Mouse (Mus musculus) adipose tissue, adult 10 weeks (tissue): ENCODE results near the gene Tsfm. TPM values are rescaled to one million over a fixed set of nuclear protein-coding genes. Genes with fewer than 3 reads are reported as not detected.

Experiments
- polyA plus RNA-seq: library from polyadenylated mRNA; stranded (reverse); fragments of 350-450 nt; fragmentation: Illumina TruSeq; extraction: RNeasy Lipid Tissue Mini Kit (QIAGEN cat#74804); gene quantifications from one replicate; pipeline ENCODE4 v1.2.3, GENCODE M21; 2014; ENCODE audit warnings: low read depth, low replicate concordance

Gene Tsfm
- 25.2 TPM for polyA plus RNA-seq

DNA sequence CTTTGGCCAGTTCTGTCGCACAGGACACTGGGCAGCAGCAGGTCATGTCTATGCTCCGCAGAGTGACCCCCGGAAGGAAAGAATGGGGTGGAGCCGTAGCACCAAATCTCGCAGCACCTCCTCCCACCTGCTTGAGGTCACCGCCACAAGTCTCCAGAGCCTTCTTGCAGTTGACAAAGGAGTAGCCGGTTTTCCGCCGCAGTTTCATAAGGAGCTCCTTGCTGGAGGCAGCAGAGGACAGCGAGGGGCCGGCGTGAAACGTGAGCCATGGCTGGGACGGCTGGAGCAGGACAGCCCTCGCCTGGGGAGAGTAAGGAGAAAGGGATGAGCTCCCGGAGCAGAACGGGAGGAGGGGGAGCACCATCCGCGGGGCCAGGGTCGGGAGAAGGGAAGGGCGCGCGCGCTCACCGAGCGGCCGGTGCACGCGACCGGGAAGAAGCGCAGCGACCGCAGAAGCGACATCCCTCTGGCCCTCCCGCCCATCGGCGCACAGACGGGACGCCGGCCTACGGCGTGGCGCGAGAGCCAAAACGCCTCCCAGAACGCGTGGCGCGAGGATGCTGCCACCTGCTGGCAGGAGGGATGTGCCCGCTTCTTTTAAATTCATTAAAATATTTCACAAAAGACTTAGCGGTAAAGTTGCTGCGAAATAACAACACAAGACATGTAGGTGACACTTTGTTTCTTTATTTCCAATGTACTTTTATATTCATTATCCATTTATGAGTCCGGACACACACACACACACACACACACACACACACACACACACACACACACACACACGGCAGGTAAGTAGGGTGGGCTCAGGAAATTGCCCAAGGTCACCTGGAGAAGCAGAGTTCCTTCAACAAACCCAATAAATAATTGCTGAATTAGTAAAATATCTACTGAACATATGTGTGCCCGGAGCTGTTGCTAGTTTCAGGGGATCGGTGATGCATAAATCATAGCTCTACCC is at the start of gene Tsfm:
TSS of gene Tsfm (minus strand) at position 505 of the 961 bp plus-strand sequence.

DNA sequence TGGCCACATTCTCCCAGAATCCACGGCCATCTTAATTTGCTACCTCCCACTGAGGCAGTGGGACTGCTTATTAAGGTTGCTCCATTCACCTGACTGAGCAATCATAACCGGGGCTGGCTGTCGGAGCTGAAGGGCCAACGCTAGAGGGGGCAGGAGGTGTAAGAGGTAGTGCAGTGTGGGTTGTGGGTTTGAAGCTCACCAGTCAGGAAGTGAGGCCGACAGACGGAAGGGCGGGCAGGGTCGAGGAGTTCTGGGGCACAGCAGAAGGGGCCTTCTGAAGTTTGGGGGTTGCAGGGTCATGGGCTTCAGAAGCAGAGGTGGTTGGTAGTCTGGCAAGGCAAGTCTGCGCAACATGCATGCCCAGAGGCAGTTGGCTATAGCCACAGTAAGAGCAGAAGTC is 44.4 kb upstream of the Tsfm start, which contains the start of gene Agap2:
TSS of gene Agap2 (plus strand) at position 205 of the 400 bp plus-strand sequence.

DNA sequence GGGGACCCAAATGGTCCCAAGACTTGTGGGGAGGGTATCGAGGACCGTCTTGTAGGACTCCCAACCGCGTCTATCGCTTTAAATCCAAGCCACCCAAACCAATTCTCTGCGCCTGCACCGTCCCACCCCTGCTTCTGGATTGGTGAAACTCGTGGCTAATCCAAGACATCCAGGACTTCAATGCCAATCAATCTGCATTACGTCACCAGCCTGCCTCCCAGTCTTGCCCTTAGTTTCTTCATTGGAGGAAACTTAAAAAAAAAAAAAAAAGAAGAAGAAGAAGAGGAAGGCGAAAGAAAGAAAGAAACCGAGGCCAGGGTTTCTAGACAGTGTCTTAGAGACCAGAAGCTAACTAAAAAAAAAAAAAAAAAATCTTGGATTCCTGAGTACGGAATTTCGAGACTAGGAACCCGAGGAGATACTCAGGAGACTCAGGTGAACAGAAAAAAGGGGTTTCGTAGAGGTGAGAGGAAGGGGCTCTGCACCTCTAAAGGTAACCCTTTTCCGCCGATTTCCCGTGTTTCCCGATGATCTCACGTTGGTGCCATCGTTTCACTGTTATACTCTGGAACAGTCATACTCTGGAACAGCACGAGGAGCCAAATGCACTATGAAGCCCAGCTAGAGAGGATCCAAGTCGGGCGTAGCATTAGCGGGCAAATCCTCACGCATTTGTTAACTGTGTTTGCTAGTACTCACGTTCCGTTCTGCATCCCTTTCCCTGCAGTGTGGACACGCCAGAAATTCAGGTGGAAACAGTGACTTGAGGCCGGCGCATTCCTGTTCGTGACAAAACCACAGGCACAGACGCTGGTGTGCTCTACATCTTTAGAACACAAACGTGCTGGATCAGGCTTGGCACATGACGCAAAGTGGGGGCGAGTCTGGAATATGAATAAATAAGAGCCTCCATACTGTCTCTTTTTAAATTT is 39.8 kb upstream of the Tsfm start, which contains the start of gene Tspan31:
TSS of gene Tspan31 (minus strand) at position 75 of the 932 bp plus-strand sequence.

DNA sequence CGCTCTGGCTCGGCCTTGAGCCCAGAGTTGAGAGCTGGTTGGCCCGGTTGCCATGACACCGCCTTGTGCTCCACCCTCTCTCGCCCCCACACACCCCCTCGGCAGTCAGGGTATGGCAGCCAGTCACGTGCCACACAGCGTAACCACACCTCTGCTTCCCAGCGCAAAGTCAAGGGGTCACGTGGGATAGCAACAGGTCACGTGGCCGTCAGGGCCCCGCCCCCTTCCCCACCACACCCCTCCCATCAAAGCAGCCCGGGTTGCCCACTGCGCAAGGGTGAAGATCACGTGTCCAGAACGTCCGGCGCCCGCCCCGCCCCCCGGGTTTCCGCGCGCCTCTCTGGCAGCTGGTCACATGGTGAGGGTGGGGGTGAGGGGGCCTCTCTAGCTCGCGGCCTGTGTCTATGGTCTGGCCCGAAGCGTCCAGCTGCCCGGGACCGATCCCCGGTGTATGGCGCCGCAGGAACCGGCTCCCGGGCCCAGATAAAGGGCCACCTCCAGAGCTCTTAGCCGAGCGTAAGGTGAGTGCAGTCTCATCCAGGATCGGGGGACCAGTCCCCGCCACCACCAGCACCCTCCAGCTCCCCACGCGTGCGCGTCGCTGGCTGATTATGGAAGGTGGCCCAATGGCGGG is 32.7 kb upstream of the Tsfm start, which contains the start of gene Cdk4:
TSS of gene Cdk4 (plus strand) at position 296 of the 634 bp plus-strand sequence.

GRCm38 (mm10) chr10:127059968-127060916 is 29.6 kb upstream of the Tsfm start, which contains the start of gene March9:
March9 (minus strand) TSS chr10:127060184.

GRCm38 (mm10) chr10:127047954-127048353 is 17.3 kb upstream of the Tsfm start, which contains the start of gene Cyp27b1:
Cyp27b1 (plus strand) TSS chr10:127048250.

GRCm38 (mm10) chr10:127041274-127041766 is 10.7 kb upstream of the Tsfm start, which contains the start of the genes Mettl1 and Eef1akmt3:
Mettl1 (plus strand) TSS chr10:127041414.
Eef1akmt3 (minus strand) TSS chr10:127041513.

GRCm38 (mm10) chr10:127000529-127000928 is 30.1 kb downstream of the Tsfm start, which contains the start of gene Avil:
Avil (plus strand) TSS chr10:127000709.

DNA sequence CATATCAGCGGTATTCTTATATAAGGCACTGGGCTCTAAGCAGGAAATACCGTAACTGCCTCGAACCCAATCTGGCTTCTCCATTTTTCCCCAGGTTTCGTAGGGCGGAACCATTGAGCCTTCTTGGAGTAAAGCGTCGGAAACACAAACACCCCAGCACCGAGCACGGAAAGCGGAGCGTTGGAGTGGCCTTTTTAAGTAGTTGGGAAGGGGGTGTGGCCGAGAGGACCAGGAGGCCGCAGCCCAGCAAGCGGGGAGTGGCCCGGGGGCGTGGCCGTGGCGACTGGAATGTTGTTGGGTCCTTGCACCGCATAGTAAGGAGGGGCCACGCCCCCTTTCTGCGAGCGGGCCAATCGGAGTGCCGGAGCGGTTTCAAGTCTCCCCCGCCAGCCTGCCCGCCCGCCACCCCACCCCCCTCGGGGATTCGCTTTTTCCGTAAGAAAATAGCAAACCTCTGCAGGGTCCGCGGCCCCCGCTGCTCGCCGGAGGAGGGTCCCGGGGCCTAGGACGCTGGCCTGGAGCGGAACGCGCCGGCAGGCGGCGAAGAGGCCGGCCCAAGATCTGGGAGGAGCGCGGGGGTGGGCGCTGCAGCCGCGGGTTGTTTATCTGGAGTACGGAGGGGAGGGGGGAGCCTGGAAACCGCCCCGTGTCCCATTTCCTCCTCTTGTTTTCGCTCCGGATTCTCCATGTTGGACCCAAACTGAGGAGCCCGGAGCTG is 52.2 kb downstream of the Tsfm start, which contains the start of gene Ctdsp2:
TSS of gene Ctdsp2 (plus strand) at position 441 of the 718 bp plus-strand sequence.

Other genes with a start within 250 kb of the Tsfm start
- gene Atp23, start 129.5 kb downstream of the Tsfm start, polyA plus RNA-seq: 6.1 TPM
- 107 TPM for gene Ctdsp2, start 52.1 kb downstream of the Tsfm start, polyA plus RNA-seq
- 0.19 TPM for gene Avil, start 30.1 kb downstream of the Tsfm start, polyA plus RNA-seq
- 26.8 TPM for gene Mettl1, start 10.6 kb upstream of the Tsfm start, polyA plus RNA-seq
- 0.53 TPM for gene Eef1akmt3, start 10.7 kb upstream of the Tsfm start, polyA plus RNA-seq
- 0.27 TPM for gene Cyp27b1, start 17.4 kb upstream of the Tsfm start, polyA plus RNA-seq
- 6.8 TPM for gene March9, start 29.3 kb upstream of the Tsfm start, polyA plus RNA-seq
- gene Cdk4, start 32.7 kb upstream of the Tsfm start, polyA plus RNA-seq: 186 TPM
- 87.3 TPM for gene Tspan31, start 39.4 kb upstream of the Tsfm start, polyA plus RNA-seq
- 3.9 TPM for gene Agap2, start 44.4 kb upstream of the Tsfm start, polyA plus RNA-seq
- gene Os9, start 90.3 kb upstream of the Tsfm start, polyA plus RNA-seq: 160 TPM
- gene B4galnt1, start 134.4 kb upstream of the Tsfm start, polyA plus RNA-seq: 73.3 TPM
- 1.5 TPM for gene Slc26a10, start 149.8 kb upstream of the Tsfm start, polyA plus RNA-seq
- gene Arhgef25, start 159.2 kb upstream of the Tsfm start, polyA plus RNA-seq: 29.2 TPM
- gene Dtx3, start 164.9 kb upstream of the Tsfm start, polyA plus RNA-seq: 73.3 TPM
- gene Pip4k2c, start 180.7 kb upstream of the Tsfm start, polyA plus RNA-seq: 87.8 TPM
- gene Kif5a, start 232.5 kb upstream of the Tsfm start, polyA plus RNA-seq: 2.7 TPM
- 189 TPM for gene Dctn2, start 235.5 kb upstream of the Tsfm start, polyA plus RNA-seq